Mouse (Mus musculus) heart, adult 8-10 months (tissue): Measurements from ENCODE around the gene Urb2. TPM values are rescaled to one million over a fixed set of nuclear protein-coding genes. Genes with fewer than 3 reads are reported as not detected.

Experiments
- DNase-seq: peaks from one replicate; pipeline ENCODE4 v3.0.0; 2022; ENCODE audit warnings: low spot score
- total RNA-seq, 4 experiments: library from RNA; stranded (reverse); gene quantifications; 2 replicates each; pipeline ENCODE4 v1.2.4; 2022

The Urb2 gene
- total RNA-seq: 1 to 10 TPM; 4.9 to 7.2 (median 6.5) TPM

GRCm38 (mm10) chr8:124021237-124022227 lies at the start of gene Urb2, which contains the start of gene Taf5l:
Urb2 (plus strand) TSS chr8:124021508.
Taf5l (minus strand) TSS chr8:124021397.
- DNase-seq: peak; percentile 91

- no peak for DNase-seq
Observed at GRCm38 (mm10) chr8:123973495-123973894, 47.8 kb upstream of the Urb2 start.

GRCm38 (mm10) chr8:123977499-123977898 lies 43.8 kb upstream of the Urb2 start:
- no peak for DNase-seq

GRCm38 (mm10) chr8:123978166-123978838 lies 43.0 kb upstream of the Urb2 start:
- no peak for DNase-seq

- no peak for DNase-seq
Observed at GRCm38 (mm10) chr8:123978926-123979325, 42.4 kb upstream of the Urb2 start.

GRCm38 (mm10) chr8:123980239-123980638 lies 41.1 kb upstream of the Urb2 start:
- DNase-seq: no peak

GRCm38 (mm10) chr8:123981674-123982073 lies 39.6 kb upstream of the Urb2 start:
- DNase-seq: no peak

GRCm38 (mm10) chr8:123982291-123982793 lies 39.0 kb upstream of the Urb2 start:
- peak; percentile 11 for DNase-seq

- peak; percentile 90 for DNase-seq
Observed at GRCm38 (mm10) chr8:123982826-123983400, 38.4 kb upstream of the Urb2 start, which contains the start of gene Abcb10. Abcb10 (minus strand) TSS chr8:123983122.

GRCm38 (mm10) chr8:123988605-123989038 lies 32.7 kb upstream of the Urb2 start:
- DNase-seq: no peak

GRCm38 (mm10) chr8:123989128-123989527 lies 32.2 kb upstream of the Urb2 start:
- DNase-seq: no peak

GRCm38 (mm10) chr8:123990277-123991049 lies 30.8 kb upstream of the Urb2 start:
- no peak for DNase-seq

GRCm38 (mm10) chr8:123992587-123992986 lies 28.7 kb upstream of the Urb2 start:
- DNase-seq: no peak

- no peak for DNase-seq
Observed at GRCm38 (mm10) chr8:123993597-123993996, 27.7 kb upstream of the Urb2 start.

GRCm38 (mm10) chr8:123993997-123994396 lies 27.3 kb upstream of the Urb2 start:
- DNase-seq: no peak

- no peak for DNase-seq
Observed at GRCm38 (mm10) chr8:123999568-123999967, 21.7 kb upstream of the Urb2 start.

GRCm38 (mm10) chr8:124002546-124003108 lies 18.7 kb upstream of the Urb2 start:
- no peak for DNase-seq

GRCm38 (mm10) chr8:124007829-124008228 lies 13.5 kb upstream of the Urb2 start:
- DNase-seq: no peak

GRCm38 (mm10) chr8:124011580-124011979 lies 9.7 kb upstream of the Urb2 start:
- DNase-seq: no peak

GRCm38 (mm10) chr8:124011989-124012586 lies 9.2 kb upstream of the Urb2 start:
- DNase-seq: no peak
